Mouse (Mus musculus): Measurements from ENCODE around the gene Phrf1. TPM values are rescaled to one million over a fixed set of nuclear protein-coding genes. Genes with fewer than 3 reads are reported as not detected.

The Phrf1 gene
- total and polyA plus RNA-seq, 2 experiments, result 8.1 to 9.2 TPM

DNA sequence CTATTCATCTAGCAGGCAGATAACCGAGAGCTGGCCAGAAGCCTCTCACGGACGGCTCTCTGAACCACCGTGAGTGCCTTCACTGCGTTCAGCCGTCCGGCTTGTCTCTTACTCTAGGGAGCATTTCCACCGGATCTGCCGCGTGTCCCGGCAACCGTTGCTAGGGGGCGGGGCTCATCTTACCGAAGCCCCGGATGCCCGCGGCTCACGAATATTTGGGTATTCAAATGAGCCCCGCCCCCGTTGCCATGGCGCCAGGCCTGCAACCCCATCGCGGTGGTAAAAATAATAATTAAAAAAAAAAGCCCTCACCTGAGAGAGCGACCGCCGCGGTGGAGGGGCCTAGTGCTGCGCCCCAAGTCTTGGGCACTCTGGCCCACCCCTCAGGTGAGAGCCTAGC, 33.8 kb upstream of the Phrf1 start:
- Histone ChIP-seq H3K27me3 (ENCODE audit: control insufficient read depth, insufficient read depth, low read length) (no peaks in the 10 kb centered on the region), H3K79me2 (ENCODE audit: control insufficient read depth, insufficient read depth, low read length) (no peaks in the 10 kb centered on the region), H3K4me3 (ENCODE audit: insufficient read depth, low read depth, low read length) (peak overlapping the region; percentile 71), H3K4me1 (ENCODE audit: control insufficient read depth, insufficient read depth, low read length) (peaks cover 9% of the 10 kb centered on the region; the same call in 1 of the 2 replicates), H3K36me3 (ENCODE audit: control insufficient read depth, insufficient read depth, low read length) (peaks cover 8% of the 10 kb centered on the region), H3K9ac (ENCODE audit: low read depth, low read length) (peak overlapping the region; percentile 39), H3K27ac (replicated peaks; ENCODE audit: insufficient read depth, low read depth, low read length) (peak overlapping the region; percentile 24)
- peak; percentile 53 for DNase-seq (ENCODE audit: extremely low read depth, low read depth, low spot score)
- TF ChIP-seq POLR2A (IDR thresholded peaks at IDR 0.05; ENCODE audit: extremely low read depth, insufficient read depth, low read length) (no peak), CTCF (IDR thresholded peaks at IDR 0.05; ENCODE audit: low read depth, low read length) (no peak)
- 2% methylated on average over 28 of the region's 28 CpGs for WGBS

DNA sequence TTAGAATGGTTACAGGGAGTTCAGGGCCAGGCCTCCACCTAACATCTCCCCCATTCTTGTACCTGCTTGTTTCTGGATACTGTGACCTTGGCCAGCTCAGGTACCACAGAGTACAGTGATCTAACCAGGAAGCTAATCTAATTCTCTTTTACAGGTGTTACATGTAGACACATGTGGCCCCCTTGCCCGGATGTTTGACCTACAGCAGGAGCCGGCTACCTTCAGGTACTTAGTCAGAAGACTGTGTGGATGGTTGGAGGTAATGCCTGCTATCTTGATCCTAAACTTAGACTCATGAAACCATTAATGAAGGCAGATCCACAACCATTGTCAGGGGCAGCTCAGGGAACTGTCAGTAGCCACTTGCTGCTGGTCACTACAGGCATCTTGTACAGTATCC, 32.8 kb upstream of the Phrf1 start:
- Histone ChIP-seq H3K79me2 (ENCODE audit: control insufficient read depth, insufficient read depth, low read length) (no peaks in the 10 kb centered on the region), H3K9ac (ENCODE audit: low read depth, low read length) (no peak overlapping the region), H3K36me3 (ENCODE audit: control insufficient read depth, insufficient read depth, low read length) (peaks cover 4% of the 10 kb centered on the region; the same call in 1 of the 2 replicates), H3K4me1 (ENCODE audit: control insufficient read depth, insufficient read depth, low read length) (peaks cover 9% of the 10 kb centered on the region; the same call in 1 of the 2 replicates), H3K27me3 (ENCODE audit: control insufficient read depth, insufficient read depth, low read length) (no peaks in the 10 kb centered on the region), H3K27ac (replicated peaks; ENCODE audit: insufficient read depth, low read depth, low read length) (no peak overlapping the region), H3K4me3 (ENCODE audit: insufficient read depth, low read depth, low read length) (no peak overlapping the region)
- DNase-seq (ENCODE audit: extremely low read depth, low read depth, low spot score), result no peak
- no peak for TF ChIP-seq CTCF (IDR thresholded peaks at IDR 0.05; ENCODE audit: low read depth, low read length)
- WGBS, result 95% methylated on average over 2 of the region's 2 CpGs

DNA sequence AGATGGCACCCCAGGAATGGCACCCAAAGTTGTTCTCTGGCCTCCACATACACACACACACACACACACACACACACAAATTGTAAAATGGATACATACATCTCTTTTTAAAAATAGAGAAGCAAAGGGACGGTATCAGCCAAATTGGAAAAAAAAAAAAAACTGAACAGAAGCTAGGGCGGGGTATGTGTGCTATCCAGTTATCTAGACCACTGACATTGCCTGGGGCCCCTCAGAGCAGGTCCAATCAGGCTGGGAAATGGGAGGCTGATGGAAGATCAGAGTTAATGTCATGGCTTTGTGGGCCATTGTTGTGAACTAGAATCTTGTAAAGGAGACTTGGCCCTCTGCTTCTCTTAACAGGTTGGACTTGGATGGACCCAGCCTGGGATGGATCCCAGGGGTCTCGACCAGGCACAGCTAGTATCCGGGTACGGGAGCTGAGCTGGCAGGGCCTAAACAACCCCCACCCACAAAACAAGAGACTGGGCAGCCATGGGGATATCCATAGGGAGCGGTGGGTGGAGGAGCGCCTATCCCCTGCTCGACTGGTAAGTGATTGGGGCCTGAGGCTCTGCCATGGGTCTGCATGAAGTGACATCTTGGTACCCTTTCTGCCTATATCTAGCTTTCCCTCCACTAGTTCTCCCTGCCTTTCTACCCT, 31.8 kb upstream of the Phrf1 start:
- H3K4me3 ChIP-seq (ENCODE audit: insufficient read depth, low read depth, low read length), result no peak overlapping the region
- TF ChIP-seq CTCF (IDR thresholded peaks at IDR 0.05; ENCODE audit: low read depth, low read length) (no peak), POLR2A (IDR thresholded peaks at IDR 0.05; ENCODE audit: extremely low read depth, insufficient read depth, low read length) (no peak)
- 96% methylated on average over 8 of the region's 8 CpGs for WGBS
- peaks cover 9% of the 10 kb centered on the region; the same call in 1 of the 2 replicates for H3K4me1 ChIP-seq (ENCODE audit: control insufficient read depth, insufficient read depth, low read length)
- H3K36me3 ChIP-seq (ENCODE audit: control insufficient read depth, insufficient read depth, low read length), result peaks cover 2% of the 10 kb centered on the region; the same call in 1 of the 2 replicates
- H3K27ac ChIP-seq (replicated peaks; ENCODE audit: insufficient read depth, low read depth, low read length), result no peak overlapping the region
- no peak overlapping the region for H3K9ac ChIP-seq (ENCODE audit: low read depth, low read length)
- no peak for DNase-seq (ENCODE audit: extremely low read depth, low read depth, low spot score)
- no peaks in the 10 kb centered on the region for H3K79me2 ChIP-seq (ENCODE audit: control insufficient read depth, insufficient read depth, low read length)
- no peaks in the 10 kb centered on the region for H3K27me3 ChIP-seq (ENCODE audit: control insufficient read depth, insufficient read depth, low read length)

DNA sequence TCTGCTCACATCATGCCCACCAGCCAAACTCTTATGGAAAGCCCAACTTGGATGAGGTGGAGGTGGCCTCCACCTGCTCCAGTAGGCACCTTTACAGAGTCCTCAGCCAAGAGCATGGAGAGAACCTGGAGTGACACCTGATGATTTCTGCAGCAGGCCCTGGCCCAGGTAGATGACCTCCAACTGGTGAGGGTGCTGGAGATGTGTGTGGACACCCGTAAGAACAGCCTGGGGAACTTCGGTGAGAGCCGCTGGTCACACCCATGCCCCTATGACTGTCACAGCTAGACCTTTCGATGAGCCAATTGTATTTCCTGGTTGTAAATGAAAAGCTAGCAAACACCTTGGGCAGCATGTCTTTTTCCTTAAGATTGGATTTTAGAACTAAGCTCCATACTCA, 30.5 kb upstream of the Phrf1 start:
- H3K4me1 ChIP-seq (ENCODE audit: control insufficient read depth, insufficient read depth, low read length), result 0 out of 2 replicates have a peak, but pooled peaks cover 4% of the 10 kb centered on the region
- H3K4me3 ChIP-seq (ENCODE audit: insufficient read depth, low read depth, low read length), result no peak overlapping the region
- 94% methylated on average over 4 of the region's 4 CpGs for WGBS
- no peak for DNase-seq (ENCODE audit: extremely low read depth, low read depth, low spot score)
- TF ChIP-seq CTCF (IDR thresholded peaks at IDR 0.05; ENCODE audit: low read depth, low read length) (no peak), POLR2A (IDR thresholded peaks at IDR 0.05; ENCODE audit: extremely low read depth, insufficient read depth, low read length) (no peak)
- no peak overlapping the region for H3K27ac ChIP-seq (replicated peaks; ENCODE audit: insufficient read depth, low read depth, low read length)
- H3K79me2 ChIP-seq (ENCODE audit: control insufficient read depth, insufficient read depth, low read length), result no peaks in the 10 kb centered on the region
- H3K9ac ChIP-seq (ENCODE audit: low read depth, low read length), result no peak overlapping the region
- H3K36me3 ChIP-seq (ENCODE audit: control insufficient read depth, insufficient read depth, low read length), result no peaks in the 10 kb centered on the region
- H3K27me3 ChIP-seq (ENCODE audit: control insufficient read depth, insufficient read depth, low read length), result no peaks in the 10 kb centered on the region

DNA sequence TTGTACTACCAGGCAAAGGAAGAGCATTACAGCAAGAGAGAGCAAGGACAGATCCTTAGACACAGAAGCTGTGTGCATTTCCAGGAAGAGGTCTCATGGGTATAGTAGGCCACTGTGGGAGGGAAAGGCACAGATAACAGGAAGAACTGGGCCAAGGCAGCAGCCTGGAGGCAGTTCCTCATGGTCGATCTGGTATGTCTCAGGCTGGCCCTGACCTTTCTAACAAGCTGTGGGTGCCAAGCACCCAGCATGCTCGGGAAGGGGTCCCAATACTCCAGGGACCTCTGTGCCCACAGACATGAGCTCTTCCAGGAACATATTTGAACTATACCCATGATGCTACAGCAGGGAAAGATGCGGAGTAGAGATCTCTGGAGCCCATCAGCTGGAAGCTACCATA, 24.0 kb upstream of the Phrf1 start:
- H3K4me3 ChIP-seq (ENCODE audit: insufficient read depth, low read depth, low read length), result no peak overlapping the region
- H3K9ac ChIP-seq (ENCODE audit: low read depth, low read length), result no peak overlapping the region
- 72% methylated on average over 3 of the region's 3 CpGs for WGBS
- H3K27ac ChIP-seq (replicated peaks; ENCODE audit: insufficient read depth, low read depth, low read length), result no peak overlapping the region
- H3K79me2 ChIP-seq (ENCODE audit: control insufficient read depth, insufficient read depth, low read length), result no peaks in the 10 kb centered on the region
- DNase-seq (ENCODE audit: extremely low read depth, low read depth, low spot score), result no peak
- H3K27me3 ChIP-seq (ENCODE audit: control insufficient read depth, insufficient read depth, low read length), result no peaks in the 10 kb centered on the region
- H3K4me1 ChIP-seq (ENCODE audit: control insufficient read depth, insufficient read depth, low read length), result no peaks in the 10 kb centered on the region
- TF ChIP-seq CTCF (IDR thresholded peaks at IDR 0.05; ENCODE audit: low read depth, low read length) (no peak), POLR2A (IDR thresholded peaks at IDR 0.05; ENCODE audit: extremely low read depth, insufficient read depth, low read length) (no peak)
- H3K36me3 ChIP-seq (ENCODE audit: control insufficient read depth, insufficient read depth, low read length), result no peaks in the 10 kb centered on the region

DNA sequence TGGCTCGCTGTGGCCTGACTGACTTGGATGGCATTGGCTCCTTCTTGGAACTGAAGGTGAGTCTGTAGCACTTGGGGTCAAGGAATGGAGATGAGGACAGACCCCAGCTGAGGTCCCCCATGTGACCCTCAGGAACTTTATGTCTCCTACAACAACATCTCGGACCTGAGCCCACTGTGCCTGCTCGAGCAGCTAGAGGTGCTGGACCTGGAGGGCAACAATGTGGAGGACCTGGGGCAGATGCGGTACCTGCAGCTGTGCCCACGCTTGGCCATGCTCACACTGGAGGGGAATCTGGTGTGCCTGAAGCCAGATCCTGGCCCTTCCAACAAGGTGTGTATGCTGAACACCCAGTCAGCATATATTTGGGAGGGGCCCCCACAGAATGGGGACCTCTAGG, 23.1 kb upstream of the Phrf1 start:
- Histone ChIP-seq H3K36me3 (ENCODE audit: control insufficient read depth, insufficient read depth, low read length) (no peaks in the 10 kb centered on the region), H3K4me3 (ENCODE audit: insufficient read depth, low read depth, low read length) (no peak overlapping the region), H3K27ac (replicated peaks; ENCODE audit: insufficient read depth, low read depth, low read length) (no peak overlapping the region), H3K79me2 (ENCODE audit: control insufficient read depth, insufficient read depth, low read length) (no peaks in the 10 kb centered on the region), H3K27me3 (ENCODE audit: control insufficient read depth, insufficient read depth, low read length) (no peaks in the 10 kb centered on the region), H3K9ac (ENCODE audit: low read depth, low read length) (no peak overlapping the region), H3K4me1 (ENCODE audit: control insufficient read depth, insufficient read depth, low read length) (no peaks in the 10 kb centered on the region)
- DNase-seq (ENCODE audit: extremely low read depth, low read depth, low spot score), result no peak
- WGBS, result 96% methylated on average over 5 of the region's 5 CpGs
- TF ChIP-seq CTCF (IDR thresholded peaks at IDR 0.05; ENCODE audit: low read depth, low read length) (no peak), POLR2A (IDR thresholded peaks at IDR 0.05; ENCODE audit: extremely low read depth, insufficient read depth, low read length) (no peak)

Measured in liver, adult 2 months (tissue).